Mouse (Mus musculus) spleen, postnatal 4 days (tissue): ENCODE data around the gene Macf1.

ENCODE experiments used
- DNase-seq, 2 experiments: peaks; one replicate each; pipeline ENCODE4 v3.0.0; 2022; ENCODE audit warnings: low spot score in 2 of 2

Macf1 gene

DNA sequence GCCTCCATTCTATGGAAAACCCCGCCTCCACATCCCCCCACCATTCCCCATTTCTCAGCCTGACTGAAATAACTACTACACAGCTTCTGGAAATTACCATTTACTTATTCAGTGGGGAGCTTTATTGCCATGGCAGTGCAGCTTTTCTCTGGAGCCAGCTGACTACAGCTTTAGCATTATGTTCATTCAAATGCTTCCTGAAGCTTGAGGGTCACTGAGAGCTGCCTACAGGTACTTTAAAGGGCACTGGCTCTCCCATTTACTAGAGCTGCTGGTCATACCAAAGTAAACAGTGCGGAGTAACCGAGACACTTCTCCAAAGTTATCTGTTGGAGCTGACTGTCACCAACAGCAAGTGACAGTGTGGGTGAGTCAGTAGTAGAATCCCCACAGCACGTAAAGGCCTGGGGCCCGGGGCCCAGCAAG, 89.8 kb downstream of the Macf1 start:
- DNase-seq, result no peak

- no peak for DNase-seq
These were observed 90.5 kb downstream of the Macf1 start for GRCm38 (mm10) chr4:123593664-123594063.

DNA sequence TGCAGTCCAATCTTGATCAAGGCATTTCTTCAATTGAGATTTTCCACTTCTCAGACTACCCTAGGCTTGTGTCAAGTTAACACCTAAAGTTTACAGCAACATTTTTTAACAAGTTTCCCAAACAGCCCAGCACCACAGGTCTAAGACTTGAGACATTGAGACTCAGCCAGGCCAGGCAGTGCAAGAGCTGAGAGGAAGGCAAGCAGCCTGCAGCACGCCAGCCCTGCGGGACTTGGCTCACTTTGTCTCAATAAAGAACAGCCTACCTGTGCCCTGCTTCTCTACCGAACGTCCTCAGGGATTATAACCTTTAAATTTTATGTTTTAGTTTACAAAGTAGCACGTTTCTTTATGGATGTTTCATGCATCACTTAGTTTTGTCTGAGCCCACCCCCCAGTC, 92.1 kb downstream of the Macf1 start:
- DNase-seq, result no peak

DNA sequence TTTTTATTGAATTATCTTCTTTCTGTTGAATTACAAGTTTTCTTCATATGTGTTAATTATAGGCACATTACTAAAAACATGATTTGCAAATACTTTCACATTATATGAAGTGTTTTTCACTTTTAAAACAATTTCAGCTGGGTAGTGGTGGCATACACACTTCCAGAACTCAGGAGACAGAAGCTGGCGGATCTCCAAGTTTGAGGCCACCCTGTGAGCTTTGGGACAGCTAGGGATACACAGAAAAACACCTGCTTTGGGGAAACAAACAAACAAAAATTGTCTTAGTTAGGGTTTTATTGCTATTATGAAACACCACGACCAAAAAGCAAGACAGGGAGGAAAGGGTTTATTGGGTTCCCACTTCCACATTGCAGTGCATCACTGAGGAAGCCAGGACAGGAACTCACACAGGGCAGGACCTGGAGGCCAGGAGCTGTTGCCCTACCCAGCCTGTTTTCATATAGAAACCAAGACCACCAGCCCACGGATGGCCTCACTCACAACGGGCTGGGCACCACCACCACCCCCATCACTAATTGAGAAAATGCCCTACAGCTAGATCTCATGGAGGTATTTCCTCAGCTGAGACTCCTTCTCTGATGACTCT, 93.0 kb downstream of the Macf1 start:
- DNase-seq, result no peak

GRCm38 (mm10) chr4:123589496-123589895, 94.7 kb downstream of the Macf1 start:
- DNase-seq, result no peak

- DNase-seq, result no peak
These were observed 95.5 kb downstream of the Macf1 start for GRCm38 (mm10) chr4:123588353-123589301.

- no peak for DNase-seq
These were observed 96.5 kb downstream of the Macf1 start for GRCm38 (mm10) chr4:123587616-123588015.

- DNase-seq, result no peak
These were observed 99.5 kb downstream of the Macf1 start for GRCm38 (mm10) chr4:123584720-123585093.

DNA sequence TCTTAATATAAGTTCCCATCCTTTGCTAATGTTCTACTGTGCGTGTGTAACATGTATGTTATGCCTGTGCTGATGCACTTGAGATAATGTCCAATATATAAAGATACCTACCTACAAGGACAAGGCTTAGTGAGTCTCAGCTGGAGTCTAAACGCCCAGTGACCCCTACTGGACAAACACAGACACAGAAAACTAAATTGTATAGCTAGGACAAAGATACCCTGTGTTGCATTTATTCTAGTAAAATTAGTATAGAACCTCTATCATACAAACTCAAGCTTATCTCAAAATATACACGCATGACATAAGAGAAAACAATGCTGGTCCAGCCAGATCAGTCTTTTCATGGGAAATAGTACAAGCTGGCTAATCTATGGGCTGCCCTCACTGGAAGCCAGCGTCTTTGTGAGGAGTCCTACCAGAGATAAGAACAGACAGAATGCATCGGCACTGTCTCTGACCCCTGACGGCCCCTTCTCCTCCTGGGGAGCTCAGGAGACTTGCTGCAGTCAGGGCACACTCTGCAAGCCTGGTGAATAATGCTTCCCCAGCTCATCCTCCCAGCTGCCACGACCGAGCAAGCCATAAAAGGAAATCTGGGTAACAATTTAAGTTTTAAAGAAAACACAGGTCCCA, 100.0 kb downstream of the Macf1 start:
- no peak for DNase-seq

- DNase-seq, result no peak
These were observed 106.6 kb downstream of the Macf1 start for GRCm38 (mm10) chr4:123577469-123578088.

DNA sequence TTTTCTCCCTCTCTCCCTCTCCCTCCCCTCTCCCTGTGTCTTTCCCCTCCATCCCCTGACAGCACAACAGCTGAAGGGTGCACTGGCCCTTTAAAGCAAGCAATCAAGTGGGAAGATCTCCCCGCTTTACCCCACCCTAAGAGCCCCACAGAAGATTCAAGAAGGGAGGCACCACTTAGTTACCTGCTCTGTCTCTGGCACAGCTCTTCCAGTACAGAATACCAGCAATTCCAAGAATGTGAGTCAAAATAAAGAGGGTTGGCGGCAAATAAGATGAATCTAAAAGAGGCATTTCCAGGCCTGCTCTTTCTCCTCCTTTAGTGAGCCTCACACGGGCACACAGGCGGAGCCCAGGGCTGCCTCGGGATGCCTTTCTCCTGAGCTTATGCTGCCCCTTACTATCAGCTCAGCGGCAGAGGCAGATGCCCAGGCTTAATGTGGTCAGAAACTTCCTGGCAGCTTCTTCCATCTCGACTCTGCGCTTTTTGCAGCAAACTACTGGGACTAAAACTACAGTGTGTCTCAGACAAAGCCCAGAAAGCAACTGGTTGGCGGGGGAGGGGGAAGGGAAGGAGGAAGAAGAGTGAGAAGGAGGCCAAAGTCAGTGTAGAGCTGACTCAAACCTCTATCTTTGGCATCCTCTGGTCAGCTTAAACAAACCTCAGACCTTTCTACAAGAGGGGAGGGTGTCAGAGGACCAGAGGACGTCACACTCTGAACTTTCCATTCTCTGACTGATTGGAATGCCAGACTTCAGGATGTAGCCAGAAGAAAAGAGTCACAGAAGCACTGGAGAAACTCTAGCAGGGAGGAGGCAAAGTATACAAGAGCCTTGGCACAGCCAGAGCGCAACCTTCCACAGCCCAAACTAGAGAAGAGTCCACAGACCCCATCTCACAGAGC, 111.5 kb downstream of the Macf1 start:
- DNase-seq, result peak; percentile 43 to 67

DNA sequence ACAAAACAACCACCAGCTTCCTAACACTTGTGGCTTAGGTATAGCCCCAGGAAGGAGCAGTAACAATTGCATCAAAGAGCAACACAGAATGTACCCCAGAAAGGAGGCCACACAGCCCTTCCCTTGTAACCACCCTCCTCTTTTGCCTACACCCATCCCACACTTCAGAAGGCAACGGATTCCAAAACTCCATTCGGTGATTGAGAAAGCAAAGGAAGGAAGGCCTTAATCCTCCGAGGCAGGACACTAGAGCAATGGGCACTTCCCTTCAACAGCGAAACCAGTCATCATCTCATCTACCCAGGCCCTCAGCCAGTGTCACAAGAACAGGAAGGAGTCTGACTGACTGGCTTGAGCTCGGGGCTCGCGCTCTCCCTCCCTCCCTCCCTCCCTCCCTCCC, 112.3 kb downstream of the Macf1 start:
- DNase-seq, result peak; percentile 42 to 68

GRCm38 (mm10) chr4:123565291-123565861, 118.8 kb downstream of the Macf1 start:
- no peak for DNase-seq

- peak; percentile 49 to 72 for DNase-seq
These were observed 119.9 kb downstream of the Macf1 start for GRCm38 (mm10) chr4:123564051-123564791.

- DNase-seq, result no peak
These were observed 121.9 kb downstream of the Macf1 start for GRCm38 (mm10) chr4:123562177-123562815.

DNA sequence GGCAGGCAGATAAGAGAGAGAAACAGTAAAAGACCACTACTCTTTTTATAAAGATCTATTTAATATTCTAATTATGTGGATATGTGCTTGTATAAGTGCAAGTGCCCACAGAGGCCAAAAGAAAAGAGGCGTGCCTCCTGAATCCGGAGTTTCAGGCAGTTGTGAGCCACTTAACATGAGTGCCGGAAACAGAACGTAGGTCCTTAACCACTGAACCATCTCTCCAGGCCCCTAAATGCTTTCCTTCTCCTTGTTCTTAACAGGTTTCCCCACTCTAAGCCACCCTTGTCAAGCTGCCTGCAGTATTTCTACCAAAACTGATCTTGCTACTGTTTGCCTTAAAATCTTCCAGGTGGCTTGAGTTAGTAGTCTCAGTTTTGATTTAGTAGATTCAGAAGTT, 123.3 kb downstream of the Macf1 start:
- no peak for DNase-seq

DNA sequence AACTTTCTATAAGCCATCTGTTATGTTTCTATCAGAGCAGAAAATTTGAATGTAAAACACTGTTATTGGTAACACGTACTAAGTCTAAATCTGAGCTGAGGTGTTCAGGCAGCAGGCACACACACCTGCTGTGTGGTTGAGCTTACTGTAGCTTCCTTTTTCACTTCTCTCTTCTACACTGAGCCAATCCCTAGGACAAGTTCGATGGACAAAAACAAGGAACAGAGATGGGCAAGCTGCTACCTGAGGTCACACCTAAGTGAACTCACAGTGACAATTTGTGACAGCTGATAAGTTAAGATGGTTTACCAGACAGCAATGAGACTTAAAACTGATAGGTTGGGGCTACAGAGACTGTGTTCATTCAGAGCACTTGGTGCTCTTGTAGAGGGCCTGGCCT, 125.7 kb downstream of the Macf1 start:
- DNase-seq, result no peak

DNA sequence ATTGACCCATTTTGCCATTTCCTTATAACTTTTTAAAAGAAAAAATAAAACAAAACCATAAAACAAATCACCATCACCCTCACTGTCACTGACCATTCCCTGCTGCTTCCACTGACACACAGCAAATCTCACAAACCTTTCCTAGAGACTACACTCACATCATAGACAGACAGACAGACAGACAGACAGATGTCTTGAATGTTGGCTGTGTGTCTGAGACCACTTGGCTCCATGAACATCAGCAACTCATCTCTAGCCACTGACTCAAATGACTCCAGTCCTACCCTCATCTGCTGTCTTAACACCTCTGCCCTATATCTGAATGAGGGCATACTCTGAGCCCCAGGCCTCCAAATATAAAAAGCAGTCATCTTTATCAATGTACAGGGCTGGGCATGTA, 128.9 kb downstream of the Macf1 start:
- DNase-seq, result no peak

GRCm38 (mm10) chr4:123552689-123553088, 131.5 kb downstream of the Macf1 start:
- no peak for DNase-seq

GRCm38 (mm10) chr4:123548317-123548716, 135.8 kb downstream of the Macf1 start:
- no peak for DNase-seq
